Mouse (Mus musculus) stomach, postnatal 0 days (tissue): ENCODE results near the gene Saxo2.

ENCODE experiments used
- CTCF ChIP-seq: IDR thresholded peaks from 2 replicates; pipeline ENCODE4 v1.5.1; 2016; ENCODE audit warnings: antibody characterized with exemption, low read depth, mild to moderate bottlenecking, moderate library complexity
- EP300 ChIP-seq: optimal IDR thresholded peaks from 2 replicates; pipeline ENCODE3; 2016; ENCODE audit warnings: antibody characterized with exemption

DNA sequence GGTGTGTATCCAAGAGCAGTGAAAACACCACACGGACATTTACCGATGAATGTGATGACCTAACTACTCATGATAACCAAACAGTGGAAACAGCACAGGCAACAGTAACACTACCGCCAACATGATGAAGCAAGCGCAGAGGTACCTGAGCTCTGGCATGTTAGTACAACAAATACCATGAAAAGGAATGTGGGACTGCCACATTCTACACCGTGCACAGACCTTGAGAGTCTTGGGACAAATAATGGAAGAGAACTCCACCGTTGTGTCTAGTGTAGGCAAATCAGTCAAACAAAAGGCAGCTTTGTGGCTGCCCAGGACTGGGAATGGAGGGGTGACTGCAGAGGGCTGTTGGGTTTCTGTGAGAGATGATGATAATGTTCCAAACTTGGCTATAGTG, 42.9 kb downstream of the Saxo2 start:
- TF ChIP-seq EP300 (no peak), CTCF (no peak)
